Mouse (Mus musculus) midbrain, embryonic 11.5 days (tissue): ENCODE measurements around the gene Med9. TPM values are rescaled to one million over a fixed set of nuclear protein-coding genes. Genes with fewer than 3 reads are reported as not detected.

Experiments used
- ATAC-seq: fragments of 200-750 bp; cut with Nextera tagmentation; 2 replicates; pipeline ENCODE4 v1.8.0; 2017; ENCODE audit warnings: moderate TSS enrichment, moderate library complexity; ENCODE audit not compliant: low FRiP score
- DNase-seq: peaks from one replicate; pipeline ENCODE4 v3.0.0; 2015; ENCODE audit warnings: low spot score; ENCODE audit errors: missing footprints
- H3K27ac ChIP-seq: fragments of 300-500 bp; sonication (generic); 2 replicates; pipeline ENCODE4 v1.5.1; 2014; ENCODE audit warnings: low read depth, low read length
- H3K27me3 ChIP-seq: fragments of 300-500 bp; sonication (generic); 2 replicates; pipeline ENCODE4 v1.6.1; 2014; ENCODE audit warnings: mild to moderate bottlenecking, low read length, moderate library complexity, mixed read lengths; ENCODE audit not compliant: control insufficient read depth, insufficient read depth
- H3K36me3 ChIP-seq: fragments of 300-500 bp; sonication (generic); 2 replicates; pipeline ENCODE4 v1.6.1; 2014; ENCODE audit warnings: mild to moderate bottlenecking, low read length, moderate library complexity, mixed read lengths; ENCODE audit not compliant: control insufficient read depth, insufficient read depth
- H3K4me1 ChIP-seq: fragments of 300-500 bp; sonication (generic); 2 replicates; pipeline ENCODE4 v1.6.1; 2014; ENCODE audit warnings: low read length; ENCODE audit not compliant: control insufficient read depth, insufficient read depth
- H3K4me2 ChIP-seq: fragments of 300-500 bp; sonication (generic); 2 replicates; pipeline ENCODE4 v1.6.1; 2014; ENCODE audit warnings: mild to moderate bottlenecking, moderate library complexity
- H3K4me3 ChIP-seq: fragments of 300-500 bp; sonication (generic); 2 replicates; pipeline ENCODE4 v1.5.1; 2014; ENCODE audit warnings: low read depth, low read length
- H3K9ac ChIP-seq: fragments of 300-500 bp; sonication (generic); 2 replicates; pipeline ENCODE4 v1.6.1; 2014; ENCODE audit warnings: low read length
- H3K9me3 ChIP-seq: fragments of 300-500 bp; sonication (generic); 2 replicates; pipeline ENCODE4 v1.6.1; 2016; ENCODE audit warnings: low read length; ENCODE audit not compliant: control insufficient read depth
- WGBS: fragments of 180-500 bp; shearing (Covaris S2); extraction: QIAGEN DNeasy Blood & Tissue Kit; methylation state at CpG from one replicate; pipeline ENCODE4 v1.1.7; 2014; 5-methylcytosine and 5-hydroxymethylcytosine counted together
- polyA plus RNA-seq: library from polyadenylated mRNA; unstranded; fragments of >200 nt; fragmentation: Nextera tagmentation; extraction: Ambion mirVana; gene quantifications from 2 replicates; pipeline ENCODE4 v1.2.1, GENCODE M21; 2014

Gene Med9
- polyA plus RNA-seq, 1 experiment from 2014 or later, result 49.3 TPM

DNA sequence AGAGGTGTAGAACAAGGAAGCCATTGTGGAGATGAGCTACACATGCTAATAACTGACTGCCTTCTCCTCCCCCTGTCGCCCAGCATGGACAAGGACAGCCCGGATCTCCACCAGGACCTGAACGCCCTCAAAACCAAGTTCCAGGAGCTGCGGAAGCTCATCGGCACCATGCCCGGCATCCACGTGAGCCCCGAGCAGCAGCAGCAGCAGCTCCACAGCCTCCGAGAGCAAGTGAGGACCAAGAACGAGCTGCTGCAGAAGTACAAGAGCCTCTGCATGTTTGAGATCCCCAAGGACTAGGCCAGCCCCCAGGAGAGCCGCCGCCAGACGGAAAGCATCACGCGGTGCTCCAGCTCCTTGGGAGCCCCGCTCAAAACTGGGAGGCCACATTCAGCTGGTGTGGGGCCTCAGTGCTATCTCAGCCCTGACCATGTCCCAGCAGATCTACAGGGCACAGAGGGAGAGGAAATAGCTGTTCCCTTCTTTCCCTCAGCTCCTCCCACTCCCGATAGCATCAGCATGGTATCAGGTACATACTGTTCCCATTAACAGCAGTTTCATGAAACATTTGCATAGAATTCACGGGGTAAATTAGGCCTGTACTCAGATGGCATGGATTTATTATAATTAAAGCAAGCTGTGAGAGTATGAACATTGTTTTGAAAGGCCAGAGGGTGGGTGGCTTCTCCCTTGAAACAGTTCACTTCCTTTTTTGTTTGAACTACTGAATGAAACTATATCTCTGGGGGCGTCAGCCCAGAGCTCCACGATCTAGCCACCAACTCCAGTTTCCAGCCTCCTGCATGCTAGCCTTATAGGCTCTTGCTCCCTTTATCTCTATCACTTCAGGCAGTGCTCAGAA lies 12.7 kb downstream of the Med9 start:
- Histone ChIP-seq H3K4me1 (peaks cover 15% of the 10 kb centered on the region), H3K27ac (no peak overlapping the region), H3K9ac (no peak overlapping the region), H3K4me3 (no peak overlapping the region), H3K27me3 (peaks cover 24% of the 10 kb centered on the region), H3K9me3 (no peaks in the 10 kb centered on the region), H3K4me2 (no peak overlapping the region), H3K36me3 (0 out of 2 replicates have a peak, but pooled peaks cover 5% of the 10 kb centered on the region)
- 89% methylated on average over 20 of the region's 20 CpGs for WGBS
- ATAC-seq (no peak), DNase-seq (no peak)

DNA sequence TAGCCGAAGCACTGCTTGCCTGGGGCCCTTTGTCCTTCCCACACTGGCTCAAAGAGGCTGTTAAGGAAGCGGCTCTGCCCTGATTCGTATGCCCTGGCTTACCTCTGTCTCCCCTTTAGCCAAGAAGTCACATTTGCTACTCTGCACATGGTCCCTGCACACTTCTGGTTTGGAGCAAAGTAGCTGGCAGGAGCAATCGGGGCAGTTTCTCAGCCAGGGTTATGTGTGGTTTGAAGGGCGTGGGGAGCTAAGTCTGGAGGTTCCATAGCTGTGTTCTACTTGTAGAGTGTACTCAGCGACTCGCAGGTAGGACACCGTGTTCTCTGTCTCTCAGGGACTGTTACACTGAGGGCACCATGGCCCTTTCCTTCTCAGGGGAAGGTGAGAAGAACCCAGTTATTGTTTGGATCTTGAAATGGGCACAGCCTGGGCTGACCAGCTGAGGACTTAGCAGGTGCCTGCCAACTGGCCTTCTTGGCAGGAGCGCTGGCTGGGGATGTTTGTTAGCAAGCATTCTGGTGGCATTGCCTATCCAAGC lies 13.4 kb downstream of the Med9 start:
- no peak for ATAC-seq
- 0 out of 2 replicates have a peak, but pooled peaks cover 3% of the 10 kb centered on the region for H3K36me3 ChIP-seq
- WGBS, result 87% methylated on average over 9 of the region's 9 CpGs
- H3K27me3 ChIP-seq, result peaks cover 24% of the 10 kb centered on the region
- H3K4me2 ChIP-seq, result no peak overlapping the region
- no peak overlapping the region for H3K27ac ChIP-seq
- H3K9me3 ChIP-seq, result no peaks in the 10 kb centered on the region
- no peak overlapping the region for H3K4me3 ChIP-seq
- peaks cover 15% of the 10 kb centered on the region for H3K4me1 ChIP-seq
- DNase-seq, result no peak
- H3K9ac ChIP-seq, result no peak overlapping the region

- ATAC-seq (no peak), DNase-seq (no peak)
- Histone ChIP-seq H3K27ac (no peak overlapping the region), H3K36me3 (0 out of 2 replicates have a peak, but pooled peaks cover 3% of the 10 kb centered on the region), H3K27me3 (peaks cover 24% of the 10 kb centered on the region), H3K4me3 (no peak overlapping the region), H3K4me1 (peaks cover 15% of the 10 kb centered on the region), H3K9ac (no peak overlapping the region), H3K4me2 (no peak overlapping the region), H3K9me3 (no peaks in the 10 kb centered on the region)
- 71% methylated on average over 3 of the region's 3 CpGs for WGBS
Measured at GRCm38 (mm10) chr11:59962590-59962989, 14.6 kb downstream of the Med9 start.

DNA sequence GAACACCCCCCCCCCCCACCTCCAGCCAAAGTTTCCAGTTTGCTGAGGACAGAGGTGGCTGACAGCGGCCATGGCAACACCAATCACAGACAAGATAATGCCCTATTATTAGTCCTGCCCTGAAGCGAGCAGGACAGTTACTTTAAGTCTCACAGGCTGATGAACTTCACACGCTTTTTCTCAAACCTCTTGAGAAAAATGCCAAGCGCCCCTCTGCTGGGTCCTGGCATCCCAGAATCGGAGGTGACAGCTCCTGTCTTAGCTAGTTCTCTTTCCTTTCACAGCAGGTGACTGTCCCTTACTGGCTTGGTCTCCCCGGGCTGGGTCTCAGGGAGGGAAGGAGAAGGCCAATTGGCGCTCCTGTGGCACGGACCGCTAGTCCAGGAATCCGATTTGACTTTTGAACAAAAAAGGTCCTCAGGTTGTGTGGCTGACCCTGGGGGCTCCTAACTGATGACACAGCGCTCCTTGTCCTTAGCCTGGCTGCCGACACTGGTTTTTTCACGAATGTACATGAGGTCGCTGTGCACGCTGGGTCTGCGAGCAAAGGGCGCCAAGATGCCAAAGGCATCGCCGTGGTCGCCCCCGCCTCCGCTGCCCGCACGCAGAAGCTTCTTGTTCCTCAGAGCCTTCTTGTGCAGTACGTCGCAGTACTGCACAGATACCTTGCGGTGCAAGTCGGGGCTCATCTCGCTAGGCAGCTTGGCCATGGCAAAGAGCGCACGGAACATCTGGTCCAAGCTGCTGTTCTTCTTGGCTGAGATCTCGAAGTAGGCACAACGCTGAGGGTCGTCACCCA lies 15.6 kb downstream of the Med9 start:
- WGBS, result 6% methylated on average over 34 of the region's 34 CpGs
- no peak overlapping the region for H3K27ac ChIP-seq

GRCm38 (mm10) chr11:59964163-59964758 lies 16.3 kb downstream of the Med9 start:
- peaks cover 15% of the 10 kb centered on the region for H3K4me1 ChIP-seq
- 0 out of 2 replicates have a peak, but pooled peaks cover 3% of the 10 kb centered on the region for H3K36me3 ChIP-seq
- WGBS, result 4% methylated on average over 33 of the region's 33 CpGs
- ATAC-seq, result no peak
- peak; percentile 97 for DNase-seq
- H3K4me2 ChIP-seq, result peak overlapping the region; percentile 93
- peak overlapping the region; percentile 42 for H3K4me3 ChIP-seq
- H3K27ac ChIP-seq, result no peak overlapping the region
- no peaks in the 10 kb centered on the region for H3K9me3 ChIP-seq
- H3K27me3 ChIP-seq, result peaks cover 24% of the 10 kb centered on the region
- peak overlapping the region; percentile 49 for H3K9ac ChIP-seq

More for the DNA sequence above, 15.6 kb downstream of the Med9 start:
- Histone ChIP-seq H3K9me3 (no peaks in the 10 kb centered on the region), H3K27me3 (peaks cover 24% of the 10 kb centered on the region), H3K36me3 (0 out of 2 replicates have a peak, but pooled peaks cover 3% of the 10 kb centered on the region), H3K9ac (peak overlapping the region; percentile 49; the same call in 1 of the 2 replicates), H3K4me1 (peaks cover 15% of the 10 kb centered on the region), H3K4me2 (peak overlapping the region; percentile 93), H3K4me3 (peak overlapping the region; percentile 42)
- ATAC-seq, result no peak
- peak; percentile 95 for DNase-seq

DNA sequence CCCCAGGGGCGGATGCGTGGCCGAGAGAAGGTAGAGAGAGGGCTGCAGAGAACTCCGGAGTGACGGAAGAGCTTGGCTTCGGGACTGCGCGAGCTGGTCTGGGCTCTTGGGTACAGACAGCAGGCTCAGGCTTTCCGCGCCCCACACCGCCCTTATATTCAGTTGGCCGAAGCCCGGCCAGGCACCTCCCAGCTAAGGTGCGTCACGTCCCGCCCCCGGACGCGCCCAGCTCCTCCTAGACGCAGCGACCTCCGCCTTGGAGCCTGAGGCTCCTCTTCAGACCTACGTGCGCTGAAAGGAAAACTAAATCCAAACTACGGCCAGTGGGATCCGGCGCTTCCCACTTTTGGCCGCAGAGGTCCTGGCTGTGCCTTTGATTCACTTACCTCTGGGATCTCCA lies 16.8 kb downstream of the Med9 start, which contains the start of gene Rasd1:
Gene Rasd1 (minus strand): TSS at position 127 of the 400 bp plus-strand sequence.
- H3K27ac ChIP-seq, result no peak within 1 kb of the TSS
- DNase-seq (no peak), ATAC-seq (peak; percentile 66)
- H3K27me3 ChIP-seq, result peaks cover 24% of the 10 kb centered on the region
- no peaks in the 10 kb centered on the region for H3K9me3 ChIP-seq
- H3K4me2 ChIP-seq, result peak within 1 kb of the TSS; percentile 93
- WGBS, result under 1% methylated on average over 28 of the region's 28 CpGs
- H3K9ac ChIP-seq, result peak within 1 kb of the TSS; percentile 49
- H3K4me1 ChIP-seq, result peaks cover 15% of the 10 kb centered on the region
- peak within 1 kb of the TSS; percentile 42 for H3K4me3 ChIP-seq
- 0 out of 2 replicates have a peak, but pooled peaks cover 3% of the 10 kb centered on the region for H3K36me3 ChIP-seq

DNA sequence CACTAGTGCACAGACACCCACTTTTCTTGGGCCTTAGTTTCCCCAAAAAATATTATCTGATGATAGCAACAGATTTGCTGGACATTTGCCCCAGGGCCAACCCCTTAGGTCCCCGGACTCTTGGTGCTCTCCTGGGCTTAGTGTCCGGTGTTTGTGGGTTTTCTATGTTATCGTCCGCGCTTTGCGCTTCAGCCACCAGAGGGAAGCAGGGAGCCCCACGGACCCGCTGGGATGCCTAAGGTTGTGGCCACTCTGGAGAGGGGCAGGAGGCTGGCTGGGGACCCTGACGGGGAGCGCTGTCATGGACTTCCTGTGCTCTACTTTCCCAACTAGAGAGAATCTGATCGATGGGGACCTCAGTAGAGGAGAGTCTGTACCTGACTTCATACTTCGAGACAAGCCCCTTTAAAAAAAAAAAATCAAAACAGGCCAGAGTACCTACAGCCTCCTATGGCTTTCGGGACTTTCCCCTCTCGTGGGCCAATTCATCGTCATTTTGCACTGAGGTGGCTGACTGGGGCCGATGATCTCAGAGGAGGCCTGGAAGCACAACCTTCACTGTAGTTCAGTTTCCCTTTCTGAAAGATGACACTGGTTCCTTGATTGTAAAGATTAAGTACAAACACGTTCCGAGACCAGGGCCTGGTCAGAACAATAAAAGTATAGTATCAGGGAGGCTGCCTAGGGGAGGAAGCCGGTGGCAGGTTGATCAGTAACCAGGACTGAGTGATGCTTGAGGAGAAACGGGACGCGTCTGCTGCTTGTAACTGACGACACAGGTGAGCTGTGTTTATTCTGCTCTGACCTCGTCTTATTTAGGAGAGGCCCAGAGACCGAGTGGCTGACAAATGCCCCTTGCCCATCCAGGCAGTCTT lies 17.5 kb downstream of the Med9 start:
- DNase-seq (peak; percentile 99), ATAC-seq (peak; percentile 73)
- peaks cover 24% of the 10 kb centered on the region for H3K27me3 ChIP-seq
- H3K9ac ChIP-seq, result peak overlapping the region; percentile 49
- 37% methylated on average over 25 of the region's 25 CpGs for WGBS
- H3K4me2 ChIP-seq, result peak overlapping the region; percentile 93
- H3K36me3 ChIP-seq, result 0 out of 2 replicates have a peak, but pooled peaks cover 3% of the 10 kb centered on the region
- no peaks in the 10 kb centered on the region for H3K9me3 ChIP-seq
- H3K4me1 ChIP-seq, result peaks cover 15% of the 10 kb centered on the region
- peak overlapping the region; percentile 42 for H3K4me3 ChIP-seq
- H3K27ac ChIP-seq, result no peak overlapping the region

DNA sequence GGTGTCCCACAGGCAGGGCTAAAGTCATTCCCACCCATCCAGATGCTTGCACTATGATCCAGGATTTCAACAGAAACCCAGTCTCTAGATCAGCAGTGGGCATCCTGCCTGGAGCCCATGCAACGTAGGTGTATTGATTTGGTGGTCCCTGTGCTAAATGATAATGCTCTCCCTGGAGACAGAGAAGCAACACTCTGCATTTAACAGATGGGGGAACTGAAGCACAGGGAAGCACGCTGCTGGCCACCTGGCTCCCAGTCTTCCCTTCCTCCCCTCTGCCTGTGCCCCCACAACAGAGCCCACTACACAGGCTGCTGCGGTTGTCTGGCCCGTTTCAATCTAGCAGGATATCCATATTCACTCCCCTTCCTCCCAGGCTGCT lies 18.1 kb downstream of the Med9 start:
- WGBS, result 69% methylated on average over 4 of the region's 4 CpGs
- H3K27ac ChIP-seq, result no peak overlapping the region
- peaks cover 15% of the 10 kb centered on the region for H3K4me1 ChIP-seq
- DNase-seq, result no peak
- ATAC-seq, result no peak
- H3K4me3 ChIP-seq, result no peak overlapping the region
- H3K4me2 ChIP-seq, result no peak overlapping the region
- H3K9me3 ChIP-seq, result no peaks in the 10 kb centered on the region
- no peak overlapping the region for H3K9ac ChIP-seq
- 0 out of 2 replicates have a peak, but pooled peaks cover under 1% of the 10 kb centered on the region for H3K36me3 ChIP-seq
- peaks cover 24% of the 10 kb centered on the region for H3K27me3 ChIP-seq
